Comparison of ENCODE assay signal across 12 mouse cellular contexts in the genomic region with DNA sequence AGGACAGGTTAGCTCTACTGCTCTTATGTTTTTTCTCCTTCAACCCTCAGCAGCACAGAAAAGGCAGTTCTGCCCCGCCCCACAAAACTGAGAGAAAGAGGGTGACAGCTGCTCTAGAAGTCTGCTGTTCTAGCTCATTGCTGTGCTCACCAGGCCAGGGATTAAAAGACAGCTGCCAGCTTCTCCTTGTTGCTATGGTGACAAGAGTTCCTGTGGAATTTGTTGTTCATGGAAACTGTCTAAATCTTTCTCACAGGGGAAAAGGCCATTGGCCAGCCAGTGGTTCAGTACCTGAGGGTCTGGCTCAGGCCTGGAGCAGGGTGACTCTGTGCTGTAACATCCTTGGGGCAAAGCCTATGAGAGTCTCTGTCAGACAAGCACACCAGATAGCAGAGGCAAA.
A peak's percentile ranks its signal among the peaks of the same experiment; 100 is the strongest.
DNase-seq lines count a peak whose midpoint lies in the region; ATAC-seq lines count a peak whose summit lies in the region.
"Had no signal": no experiment of that assay in that cellular context is flagged by ENCODE, and none has a peak within 500 bp of the region (broad histone marks: within the 10 kb centered on the region; RNA-seq: fewer than 3 reads in every experiment).

No protein-coding gene starts in this region.

- WGBS in embryonic facial prominence, embryonic 11.5 days = 63% methylated on average over 1 of the region's 1 CpGs
- WGBS in hindbrain, embryonic 16.5 days = 64% methylated on average over 1 of the region's 1 CpGs
- 29% methylated on average over 1 of the region's 1 CpGs for WGBS in midbrain, embryonic 12.5 days

- H3K27ac ChIP-seq in embryonic facial prominence, embryonic 11.5 days (replicated peaks; ENCODE audit: low read depth, low read length) = no peak overlapping the region
- no peak overlapping the region for H3K27ac ChIP-seq in hindbrain, embryonic 16.5 days (ENCODE audit: low read depth, low read length)
- 0 out of 2 replicates have a peak overlapping the region, but pooled peaks have one; percentile 35 for H3K27ac ChIP-seq in midbrain, embryonic 12.5 days (replicated peaks)

- H3K9me3 ChIP-seq in embryonic facial prominence, embryonic 11.5 days (replicated peaks; ENCODE audit: control insufficient read depth, low read length) = no peaks in the 10 kb centered on the region
- no peaks in the 10 kb centered on the region for H3K9me3 ChIP-seq in hindbrain, embryonic 16.5 days (ENCODE audit: control insufficient read depth, low read length)
- H3K9me3 ChIP-seq in midbrain, embryonic 12.5 days = no peaks in the 10 kb centered on the region

- intact Hi-C loops in heart, postnatal 14 days (cut with DNase I) = no loop called here

- no peaks in the 10 kb centered on the region for H3K36me3 ChIP-seq in embryonic facial prominence, embryonic 11.5 days (replicated peaks; ENCODE audit: control insufficient read depth, insufficient read depth, low read depth, low read length)
- no peaks in the 10 kb centered on the region for H3K36me3 ChIP-seq in hindbrain, embryonic 16.5 days (ENCODE audit: control insufficient read depth, insufficient read depth, low read length)
- H3K36me3 ChIP-seq in midbrain, embryonic 12.5 days = no peaks in the 10 kb centered on the region

- H3K4me3 ChIP-seq in embryonic facial prominence, embryonic 11.5 days (ENCODE audit: low read depth, low read length) = no peak overlapping the region
- H3K4me3 ChIP-seq in hindbrain, embryonic 16.5 days (ENCODE audit: low read length) = no peak overlapping the region
- H3K4me3 ChIP-seq in midbrain, embryonic 12.5 days = no peak overlapping the region

- H3K9ac ChIP-seq in embryonic facial prominence, embryonic 11.5 days (replicated peaks; ENCODE audit: low read length) = no peak overlapping the region
- no peak overlapping the region for H3K9ac ChIP-seq in hindbrain, embryonic 16.5 days (ENCODE audit: low read depth, low read length)
- no peak overlapping the region for H3K9ac ChIP-seq in midbrain, embryonic 12.5 days (replicated peaks)

- no peak for ATAC-seq in embryonic facial prominence, embryonic 11.5 days (replicated peaks; ENCODE audit: insufficient number of reproducible peaks, low FRiP score, low TSS enrichment, low read depth)
- ATAC-seq in hindbrain, embryonic 16.5 days = peak; percentile 85
- peak; percentile 92 for ATAC-seq in midbrain, embryonic 12.5 days (ENCODE audit: low FRiP score, low read depth)
- no peak for ATAC-seq in granulocyte monocyte progenitor cell, adult 5-6 weeks (replicated peaks; ENCODE audit: poor library complexity, severe bottlenecking)

- H3K4me1 ChIP-seq in embryonic facial prominence, embryonic 11.5 days (ENCODE audit: control insufficient read depth, insufficient read depth, low read length) = no peaks in the 10 kb centered on the region
- H3K4me1 ChIP-seq in hindbrain, embryonic 16.5 days (ENCODE audit: control insufficient read depth, insufficient read depth, low read depth, low read length) = no peaks in the 10 kb centered on the region
- no peaks in the 10 kb centered on the region for H3K4me1 ChIP-seq in midbrain, embryonic 12.5 days

- DNase-seq in brain, adult 2 months (ENCODE audit: low read depth, low spot score) = peak; percentile 27
- DNase-seq in embryonic facial prominence, embryonic 11.5 days (ENCODE audit: low spot score) = peak; percentile 2
- DNase-seq in thymus, postnatal 25 days = no peak
- DNase-seq in gastrocnemius, adult 18-20 months (ENCODE audit: low spot score) = no peak
- no peak for DNase-seq in heart, postnatal 14 days
- DNase-seq: heart, adult 11 months; kidney, adult 18-20 months; lung, postnatal 14 days; thymus, postnatal 14 days had no signal

- H3K27me3 ChIP-seq in embryonic facial prominence, embryonic 11.5 days (ENCODE audit: control insufficient read depth, insufficient read depth, low read length) = no peaks in the 10 kb centered on the region
- no peaks in the 10 kb centered on the region for H3K27me3 ChIP-seq in hindbrain, embryonic 16.5 days (replicated peaks; ENCODE audit: control insufficient read depth, insufficient read depth, low read length)
- H3K27me3 ChIP-seq in midbrain, embryonic 12.5 days = no peaks in the 10 kb centered on the region

- H3K4me2 ChIP-seq in embryonic facial prominence, embryonic 11.5 days (ENCODE audit: low read depth, low read length) = no peak overlapping the region
- H3K4me2 ChIP-seq in hindbrain, embryonic 16.5 days (ENCODE audit: low read length) = no peak overlapping the region
- H3K4me2 ChIP-seq in midbrain, embryonic 12.5 days (replicated peaks) = no peak overlapping the region

Comparison
In these comparisons a context has a peak if more than half of its experiments do, and no peak if none do; other contexts are left out.
1. DNase-seq: peak in brain, adult 2 months (single experiment) and embryonic facial prominence, embryonic 11.5 days (single experiment); none in thymus, postnatal 25 days (single experiment), gastrocnemius, adult 18-20 months (single experiment) and heart, postnatal 14 days (0 of 2).
2. ATAC-seq: peak in hindbrain, embryonic 16.5 days (single experiment) and midbrain, embryonic 12.5 days (single experiment); none in embryonic facial prominence, embryonic 11.5 days (single experiment) and granulocyte monocyte progenitor cell, adult 5-6 weeks (single experiment).